Mouse (Mus musculus): Measurements from ENCODE around the gene Gm4871.

Gm4871 gene

GRCm38 (mm10) chr5:144990481-144990880 lies 42.1 kb downstream of the Gm4871 start:
- DNase-seq (ENCODE audit: inconsistent ontology term) = no peak

- DNase-seq (ENCODE audit: inconsistent ontology term) = peak; percentile 92
Measured at GRCm38 (mm10) chr5:144990051-144990450, 42.5 kb downstream of the Gm4871 start.

- DNase-seq (ENCODE audit: inconsistent ontology term) = no peak
Measured at GRCm38 (mm10) chr5:144989061-144989405, 43.5 kb downstream of the Gm4871 start.

- peak; percentile 60 for DNase-seq (ENCODE audit: inconsistent ontology term)
Measured at GRCm38 (mm10) chr5:144988340-144989060, 44.1 kb downstream of the Gm4871 start.

GRCm38 (mm10) chr5:144987561-144987960 lies 45.0 kb downstream of the Gm4871 start:
- DNase-seq (ENCODE audit: inconsistent ontology term) = no peak

GRCm38 (mm10) chr5:144984839-144985238 lies 47.7 kb downstream of the Gm4871 start:
- DNase-seq (ENCODE audit: inconsistent ontology term) = no peak

- DNase-seq (ENCODE audit: inconsistent ontology term) = no peak
Measured at GRCm38 (mm10) chr5:144983227-144983626, 49.3 kb downstream of the Gm4871 start.
